Mouse (Mus musculus) cerebellum, adult 18-20 months (tissue): ENCODE data around the gene Ncoa1.

Experiments
- DNase-seq, 2 experiments: peaks; one replicate each; pipeline ENCODE4 v3.0.0; 2021

Ncoa1 gene

DNA sequence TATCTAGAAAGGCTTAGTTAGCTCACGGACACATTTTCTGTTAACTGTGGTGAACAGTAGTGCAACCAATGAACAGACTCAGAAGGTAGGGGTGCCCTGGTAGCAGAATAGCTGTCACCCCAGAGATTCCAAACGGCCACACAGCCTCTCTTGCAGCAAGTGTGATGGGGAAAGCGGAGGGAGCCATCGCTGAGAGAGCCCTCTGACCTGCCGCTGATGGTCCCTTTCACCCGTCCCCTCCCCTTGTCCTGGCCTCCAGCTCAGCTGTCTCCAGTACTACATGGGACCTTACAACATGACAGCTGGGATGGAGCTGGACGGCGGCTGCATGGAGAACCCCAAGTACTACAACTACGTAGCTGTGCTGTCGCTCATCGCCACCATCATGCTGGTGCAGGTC, 270.9 kb downstream of the Ncoa1 start:
- DNase-seq = no peak

DNA sequence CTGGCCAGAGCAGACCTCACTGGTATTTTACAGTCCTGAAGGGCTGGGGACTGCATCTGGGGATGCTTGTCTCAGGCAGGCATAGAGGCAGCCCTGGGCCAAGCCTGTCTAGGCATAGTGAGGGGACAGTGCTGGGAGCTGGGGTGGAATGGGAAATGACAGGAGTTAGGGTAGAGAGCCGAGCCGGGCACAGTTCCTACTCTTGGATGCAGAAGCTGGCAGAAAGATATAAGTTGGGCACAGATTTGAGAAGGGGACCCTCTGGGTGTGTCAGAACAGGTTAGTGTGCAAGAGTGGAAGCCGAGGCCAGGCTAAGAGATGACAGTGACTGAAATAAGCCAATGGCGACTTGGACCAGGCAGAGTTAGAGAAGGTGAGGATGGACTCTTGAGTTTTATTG, 274.8 kb downstream of the Ncoa1 start:
- DNase-seq = no peak

DNA sequence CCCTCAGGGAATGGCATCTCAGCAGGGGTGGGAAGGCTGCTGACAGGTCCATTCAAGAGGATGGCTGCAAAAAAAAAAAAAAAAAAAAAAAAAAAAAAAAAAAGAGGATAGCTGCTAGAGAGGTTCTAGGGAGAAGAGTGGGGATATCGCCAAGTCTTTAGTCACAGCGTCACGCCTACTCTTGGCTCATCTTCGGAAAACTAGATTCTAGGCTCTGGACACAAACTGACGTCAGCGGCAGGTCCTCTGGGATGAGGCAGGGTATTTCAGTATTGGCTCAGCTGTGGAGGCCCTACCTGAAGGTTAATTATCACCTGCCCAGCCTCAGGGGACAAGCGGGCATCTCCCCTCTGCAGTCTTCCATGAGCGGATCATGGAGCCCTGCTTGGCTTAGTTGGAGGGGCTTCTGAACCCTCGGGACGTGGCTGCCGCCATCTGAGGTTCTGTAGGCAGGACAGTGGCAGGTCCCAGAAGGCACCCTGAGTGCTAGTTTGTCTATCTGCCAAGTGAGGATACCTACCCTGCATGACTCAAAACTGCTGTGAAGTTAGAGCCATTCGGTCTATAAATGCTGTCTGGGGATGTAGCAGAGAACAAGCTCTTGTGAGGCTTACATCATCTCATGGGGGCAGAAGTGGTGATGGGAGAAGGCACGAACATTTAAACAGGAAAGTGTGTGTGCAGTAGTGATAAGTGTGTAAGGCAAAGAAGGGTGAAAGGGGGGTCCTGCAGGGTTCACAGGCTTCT, 275.4 kb downstream of the Ncoa1 start:
- no peak for DNase-seq

DNA sequence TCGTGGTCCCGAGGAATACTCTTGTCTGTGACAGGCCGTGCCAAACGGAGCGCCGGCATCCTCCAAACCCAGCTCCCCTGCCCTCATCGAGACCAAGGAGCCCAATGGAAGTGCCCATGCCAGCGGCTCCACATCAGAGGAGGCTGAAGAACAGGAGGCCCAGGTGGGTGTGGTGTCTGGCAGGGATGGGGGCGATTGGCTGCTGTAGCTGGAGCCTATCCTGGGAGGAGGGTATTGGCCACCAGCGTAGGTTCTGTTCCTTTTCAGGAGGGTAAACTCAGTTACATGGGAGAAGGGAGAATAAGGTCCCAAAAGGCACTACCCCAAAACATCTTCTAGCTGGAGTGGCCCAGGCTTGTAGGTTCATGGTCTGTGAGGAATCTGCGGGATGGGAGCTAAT, 277.7 kb downstream of the Ncoa1 start:
- DNase-seq = no peak

DNA sequence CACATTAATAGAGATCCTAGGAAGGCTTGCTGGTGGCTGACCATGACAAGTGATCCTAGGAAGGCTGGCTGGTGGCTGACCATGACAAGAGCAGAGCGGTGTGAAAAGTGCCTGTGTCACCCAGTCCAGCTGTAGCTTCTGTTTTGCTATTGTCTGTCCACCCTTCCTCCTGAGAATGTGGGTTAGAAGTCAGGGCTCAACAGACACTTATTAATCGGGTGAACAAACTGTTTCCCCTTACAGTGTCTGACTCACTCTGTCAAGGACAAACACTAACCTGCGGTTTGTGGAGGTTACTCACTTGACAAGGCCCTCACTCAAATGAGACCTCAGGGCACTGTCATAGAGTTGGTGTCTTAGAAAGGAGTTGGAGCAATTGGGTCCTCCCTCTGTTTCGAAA, 278.3 kb downstream of the Ncoa1 start:
- no peak for DNase-seq
